14 mouse cellular contexts compared by ENCODE assay signal in the genomic region with DNA sequence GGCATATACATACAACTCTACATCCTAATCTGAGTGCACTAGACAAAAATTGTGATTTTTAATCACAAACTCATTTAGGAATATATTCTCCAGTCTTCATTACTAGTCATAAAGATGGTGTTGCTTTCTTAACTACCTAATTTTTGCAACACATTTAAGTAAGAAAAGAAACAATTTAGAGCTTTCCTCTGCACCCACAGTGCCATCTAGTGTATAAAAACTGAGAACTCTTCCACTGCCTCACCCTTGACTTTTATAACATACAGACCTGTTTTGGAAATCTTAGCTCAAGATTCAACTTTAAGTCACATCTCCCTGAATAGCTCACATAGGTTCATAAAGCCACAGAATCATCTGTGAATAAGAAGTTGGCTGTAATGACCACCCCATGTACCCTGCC.
A peak's percentile ranks its signal among the peaks of the same experiment; 100 is the strongest.
DNase-seq lines count a peak whose midpoint lies in the region; ATAC-seq and TF ChIP-seq lines count a peak whose summit lies in the region.
"Had no signal": no experiment of that assay in that cellular context is flagged by ENCODE, and none has a peak within 500 bp of the region (broad histone marks: within the 10 kb centered on the region; RNA-seq: fewer than 3 reads in every experiment).

No protein-coding gene starts in this region.

- H3K36me3 ChIP-seq in embryonic facial prominence, embryonic 11.5 days (replicated peaks; ENCODE audit: control insufficient read depth, insufficient read depth, low read depth, low read length) = no peaks in the 10 kb centered on the region
- no peaks in the 10 kb centered on the region for H3K36me3 ChIP-seq in embryonic facial prominence, embryonic 10.5 days (replicated peaks)
- H3K36me3 ChIP-seq in kidney, postnatal 0 days (ENCODE audit: insufficient read depth, low read length) = no peaks in the 10 kb centered on the region
- H3K36me3 ChIP-seq: midbrain, embryonic 13.5 days; neural tube, embryonic 15.5 days had no signal

- H3K27ac ChIP-seq in embryonic facial prominence, embryonic 11.5 days (replicated peaks; ENCODE audit: low read depth, low read length) = no peak overlapping the region
- no peak overlapping the region for H3K27ac ChIP-seq in embryonic facial prominence, embryonic 10.5 days (replicated peaks)
- no peak overlapping the region for H3K27ac ChIP-seq in kidney, postnatal 0 days
- H3K27ac ChIP-seq: midbrain, embryonic 13.5 days; neural tube, embryonic 15.5 days had no signal

- H3K4me1 ChIP-seq in embryonic facial prominence, embryonic 11.5 days (ENCODE audit: control insufficient read depth, insufficient read depth, low read length) = no peaks in the 10 kb centered on the region
- H3K4me1 ChIP-seq in embryonic facial prominence, embryonic 10.5 days = no peaks in the 10 kb centered on the region
- H3K4me1 ChIP-seq in kidney, postnatal 0 days (replicated peaks; ENCODE audit: insufficient read depth, low read length) = no peaks in the 10 kb centered on the region
- H3K4me1 ChIP-seq: midbrain, embryonic 13.5 days; neural tube, embryonic 15.5 days had no signal

- no peaks in the 10 kb centered on the region for H3K9me3 ChIP-seq in embryonic facial prominence, embryonic 11.5 days (replicated peaks; ENCODE audit: control insufficient read depth, low read length)
- no peaks in the 10 kb centered on the region for H3K9me3 ChIP-seq in embryonic facial prominence, embryonic 10.5 days
- H3K9me3 ChIP-seq in kidney, postnatal 0 days (replicated peaks; ENCODE audit: low read length) = no peaks in the 10 kb centered on the region
- H3K9me3 ChIP-seq: midbrain, embryonic 13.5 days; neural tube, embryonic 15.5 days had no signal

- TF ChIP-seq CTCF in kidney, postnatal 0 days (IDR thresholded peaks at IDR 0.05; ENCODE audit: low read depth) = peak; percentile 60

- DNase-seq in embryonic facial prominence, embryonic 11.5 days (ENCODE audit: low spot score) = peak; percentile 9
- no peak for DNase-seq in embryonic facial prominence, embryonic 10.5 days (ENCODE audit: low spot score)
- peak; percentile 27 for DNase-seq in kidney, postnatal 0 days (ENCODE audit: low spot score)
- no peak for DNase-seq in kidney, adult 8-10 months
- DNase-seq in 3134 (ENCODE audit: extremely low read depth, insufficient read length, low spot score) = peak; percentile 2
- DNase-seq in brain, adult 2 months (ENCODE audit: low read depth, low spot score) = peak; percentile 22
- no peak for DNase-seq in urinary bladder, postnatal 10 days (ENCODE audit: low spot score)
- DNase-seq in layer of hippocampus, adult 11-12 months (ENCODE audit: low spot score) = no peak
- DNase-seq: heart, adult 11 months; heart, postnatal 4 days; kidney, postnatal 25 days had no signal

- H3K4me2 ChIP-seq in embryonic facial prominence, embryonic 11.5 days (ENCODE audit: low read depth, low read length) = no peak overlapping the region
- H3K4me2 ChIP-seq in kidney, postnatal 0 days (ENCODE audit: low read length) = no peak overlapping the region
- H3K4me2 ChIP-seq: midbrain, embryonic 13.5 days; neural tube, embryonic 15.5 days had no signal

- no peaks in the 10 kb centered on the region for H3K27me3 ChIP-seq in embryonic facial prominence, embryonic 11.5 days (ENCODE audit: control insufficient read depth, insufficient read depth, low read length)
- H3K27me3 ChIP-seq in embryonic facial prominence, embryonic 10.5 days (replicated peaks; ENCODE audit: low read depth, poor library complexity, severe bottlenecking) = no peaks in the 10 kb centered on the region
- no peaks in the 10 kb centered on the region for H3K27me3 ChIP-seq in kidney, postnatal 0 days (ENCODE audit: insufficient read depth, low read length)
- H3K27me3 ChIP-seq: midbrain, embryonic 13.5 days; neural tube, embryonic 15.5 days had no signal

- no peak overlapping the region for H3K4me3 ChIP-seq in embryonic facial prominence, embryonic 11.5 days (ENCODE audit: low read depth, low read length)
- no peak overlapping the region for H3K4me3 ChIP-seq in embryonic facial prominence, embryonic 10.5 days
- no peak overlapping the region for H3K4me3 ChIP-seq in kidney, postnatal 0 days (replicated peaks; ENCODE audit: low read depth, low read length)
- H3K4me3 ChIP-seq: midbrain, embryonic 13.5 days; neural tube, embryonic 15.5 days had no signal

- no peak overlapping the region for H3K9ac ChIP-seq in embryonic facial prominence, embryonic 11.5 days (replicated peaks; ENCODE audit: low read length)
- no peak overlapping the region for H3K9ac ChIP-seq in kidney, postnatal 0 days (ENCODE audit: low read depth, low read length)
- H3K9ac ChIP-seq: midbrain, embryonic 13.5 days; neural tube, embryonic 15.5 days had no signal

- ATAC-seq in embryonic facial prominence, embryonic 11.5 days (replicated peaks; ENCODE audit: insufficient number of reproducible peaks, low FRiP score, low TSS enrichment, low read depth) = no peak
- ATAC-seq in kidney, postnatal 0 days (replicated peaks; ENCODE audit: low FRiP score, low read depth) = no peak
- ATAC-seq: forebrain, embryonic 16.5 days; midbrain, embryonic 13.5 days had no signal

Comparison
In these comparisons a context has a peak if more than half of its experiments do, and no peak if none do; other contexts are left out.
1. DNase-seq: peak in embryonic facial prominence, embryonic 11.5 days (single experiment), kidney, postnatal 0 days (single experiment), 3134 (single experiment) and brain, adult 2 months (single experiment); none in embryonic facial prominence, embryonic 10.5 days (single experiment), kidney, adult 8-10 months (0 of 2), urinary bladder, postnatal 10 days (single experiment) and layer of hippocampus, adult 11-12 months (single experiment).